Mouse (Mus musculus) MEL (cell line): ENCODE measurements around the gene Bcl2l10. TPM values are rescaled to one million over a fixed set of nuclear protein-coding genes. Genes with fewer than 3 reads are reported as not detected.

ENCODE experiments used
- DNase-seq: peaks from one replicate; pipeline ENCODE4 v3.0.0; 2011; ENCODE audit warnings: low read depth, low spot score
- H3K27ac ChIP-seq: 2 replicates; pipeline ENCODE4 v1.5.1; 2012; ENCODE audit warnings: low read depth, mild to moderate bottlenecking, control low read depth, low read length, moderate library complexity; ENCODE audit not compliant: control insufficient read depth
- H3K27me3 ChIP-seq, 2 experiments: fragments of 150-350 bp in 1 of 2; sonication (generic) in 1 of 2; 2 replicates each; pipeline ENCODE4 v1.6.1; 2012; ENCODE audit warnings: low read length in 2 of 2, mild to moderate bottlenecking in 2 of 2, improper control_type of control experiment in 1 of 2, moderate library complexity in 1 of 2; ENCODE audit not compliant: insufficient read depth in 2 of 2, control insufficient read depth in 1 of 2
- H3K36me3 ChIP-seq, 2 experiments: 2 replicates each; pipeline ENCODE4 v1.6.1; 2012 to 2014; ENCODE audit warnings: low read length in 2 of 2, improper control_type of control experiment in 1 of 2, inconsistent platforms in 1 of 2, mild to moderate bottlenecking in 1 of 2; ENCODE audit not compliant: insufficient read depth in 2 of 2, control insufficient read depth in 1 of 2
- H3K4me1 ChIP-seq, 2 experiments: fragments of 150-350 bp in 1 of 2; sonication (generic) in 1 of 2; 2 replicates each; pipeline ENCODE4 v1.6.1; 2012; ENCODE audit warnings: low read length in 2 of 2, improper control_type of control experiment in 1 of 2, mild to moderate bottlenecking in 1 of 2; ENCODE audit not compliant: insufficient read depth in 2 of 2, control insufficient read depth in 1 of 2
- H3K4me3 ChIP-seq, 2 experiments: fragments of 150-350 bp in 1 of 2; sonication (generic) in 1 of 2; 2 replicates each; pipeline ENCODE4 v1.5.1; 2012; ENCODE audit warnings: low read depth in 2 of 2, low read length in 2 of 2, mild to moderate bottlenecking in 2 of 2, moderate library complexity in 2 of 2, control low read depth in 1 of 2, improper control_type of control experiment in 1 of 2; ENCODE audit not compliant: control insufficient read depth in 1 of 2, insufficient read depth in 1 of 2
- H3K79me2 ChIP-seq: 2 replicates; pipeline ENCODE4 v1.6.1; 2012; ENCODE audit warnings: mild to moderate bottlenecking, low read length, moderate library complexity; ENCODE audit not compliant: control insufficient read depth, poor library complexity, insufficient read depth
- H3K9ac ChIP-seq: 2 replicates; pipeline ENCODE4 v1.6.1; 2012; ENCODE audit warnings: low read depth, mild to moderate bottlenecking, control low read depth, low read length, moderate library complexity; ENCODE audit not compliant: control insufficient read depth, poor library complexity, severe bottlenecking
- H3K9me3 ChIP-seq: fragments of 150-350 bp; sonication (generic); replicated peaks from 2 replicates; pipeline ENCODE4 v1.6.1; 2012; ENCODE audit warnings: mild to moderate bottlenecking, low read length, improper control_type of control experiment, moderate library complexity; ENCODE audit not compliant: insufficient read depth
- BHLHE40 ChIP-seq: IDR thresholded peaks from 2 replicates; pipeline ENCODE4 v1.6.1; 2012; ENCODE audit warnings: low read depth, mild to moderate bottlenecking, inconsistent platforms, low read length, improper control_type of control experiment, borderline replicate concordance
- CHD1 ChIP-seq: IDR thresholded peaks from 2 replicates; pipeline ENCODE4 v1.6.1; 2012; ENCODE audit warnings: low read depth, mild to moderate bottlenecking, inconsistent platforms, low read length, improper control_type of control experiment
- CHD2 ChIP-seq: IDR thresholded peaks from 2 replicates; pipeline ENCODE4 v1.6.1; 2011; ENCODE audit warnings: low read length, improper control_type of control experiment
- CTCF ChIP-seq, 3 experiments: IDR thresholded peaks in 2 of 3; conservative IDR thresholded peaks in 1 of 3; 2 replicates each; pipeline ENCODE4 v1.5.1; 2011 to 2012; ENCODE audit warnings: low read length in 3 of 3, low read depth in 2 of 3, mild to moderate bottlenecking in 2 of 3, improper control_type of control experiment in 1 of 3, inconsistent platforms in 1 of 3, mixed read lengths in 1 of 3, moderate library complexity in 1 of 3; ENCODE audit not compliant: control insufficient read depth in 1 of 3, insufficient read depth in 1 of 3, poor library complexity in 1 of 3, severe bottlenecking in 1 of 3
- ELF1 ChIP-seq: IDR thresholded peaks from 2 replicates; pipeline ENCODE4 v1.6.1; 2014; ENCODE audit warnings: low read depth, mild to moderate bottlenecking, inconsistent platforms, low read length, improper control_type of control experiment, moderate library complexity
- EP300 ChIP-seq, 2 experiments: IDR thresholded peaks; 2 replicates each; pipeline ENCODE4 v1.6.1; 2011; ENCODE audit warnings: improper control_type of control experiment in 2 of 2, low read length in 2 of 2, low read depth in 1 of 2, mild to moderate bottlenecking in 1 of 2
- ETS1 ChIP-seq: IDR thresholded peaks from 2 replicates; pipeline ENCODE4 v1.6.1; 2012; ENCODE audit warnings: low read depth, mild to moderate bottlenecking, inconsistent platforms, low read length, improper control_type of control experiment, moderate library complexity
- GATA1 ChIP-seq: IDR thresholded peaks from 2 replicates; pipeline ENCODE4 v1.6.1; 2011; ENCODE audit warnings: low read depth, low read length, improper control_type of control experiment
- HCFC1 ChIP-seq: IDR thresholded peaks from 2 replicates; pipeline ENCODE4 v1.6.1; 2012; ENCODE audit warnings: low read depth, mild to moderate bottlenecking, inconsistent platforms, low read length, improper control_type of control experiment, moderate library complexity
- JUND ChIP-seq: IDR thresholded peaks from 2 replicates; pipeline ENCODE4 v1.6.1; 2011; ENCODE audit warnings: low read depth, mild to moderate bottlenecking, improper control_type of control experiment, low read length
- MAFK ChIP-seq: IDR thresholded peaks from 2 replicates; pipeline ENCODE4 v1.6.1; 2011; ENCODE audit warnings: low read depth, mild to moderate bottlenecking, low read length, improper control_type of control experiment, borderline replicate concordance
- MAX ChIP-seq: IDR thresholded peaks from 2 replicates; pipeline ENCODE4 v1.6.1; 2011; ENCODE audit warnings: low read length, improper control_type of control experiment
- MEF2A ChIP-seq: IDR thresholded peaks from 2 replicates; pipeline ENCODE4 v1.6.1; 2014; ENCODE audit warnings: low read depth, mild to moderate bottlenecking, inconsistent platforms, low read length, improper control_type of control experiment; ENCODE audit not compliant: poor library complexity, insufficient replicate concordance, severe bottlenecking; ENCODE audit errors: extremely low read depth
- NELFE ChIP-seq: IDR thresholded peaks from 2 replicates; pipeline ENCODE4 v1.6.1; 2011; ENCODE audit warnings: low read depth, low read length, improper control_type of control experiment
- POLR2A ChIP-seq, 2 experiments: IDR thresholded peaks; 2 replicates each; pipeline ENCODE4 v1.6.1; 2011 to 2012; ENCODE audit warnings: low read length in 2 of 2, mild to moderate bottlenecking in 2 of 2, control low read depth in 1 of 2, improper control_type of control experiment in 1 of 2, low read depth in 1 of 2, moderate library complexity in 1 of 2; ENCODE audit not compliant: control insufficient read depth in 1 of 2, insufficient read depth in 1 of 2, poor library complexity in 1 of 2
- POLR2AphosphoS2 ChIP-seq: IDR thresholded peaks from 2 replicates; pipeline ENCODE4 v1.6.1; 2011; ENCODE audit warnings: low read length, improper control_type of control experiment
- RCOR1 ChIP-seq: IDR thresholded peaks from 2 replicates; pipeline ENCODE4 v1.6.1; 2012; ENCODE audit warnings: low read depth, mild to moderate bottlenecking, inconsistent platforms, low read length, improper control_type of control experiment
- SMC3 ChIP-seq: IDR thresholded peaks from 2 replicates; pipeline ENCODE4 v1.6.1; 2011; ENCODE audit warnings: low read depth, low read length, improper control_type of control experiment
- TBP ChIP-seq: IDR thresholded peaks from 2 replicates; pipeline ENCODE4 v1.8.0; 2011; ENCODE audit warnings: low read depth, low read length, improper control_type of control experiment
- USF1 ChIP-seq: IDR thresholded peaks from 2 replicates; pipeline ENCODE4 v1.6.1; 2014; ENCODE audit warnings: low read depth, mild to moderate bottlenecking, inconsistent platforms, low read length, improper control_type of control experiment, moderate library complexity
- ZC3H11A ChIP-seq: IDR thresholded peaks from 2 replicates; pipeline ENCODE4 v1.6.1; 2012; ENCODE audit warnings: low read depth, mild to moderate bottlenecking, inconsistent platforms, low read length, improper control_type of control experiment
- ZKSCAN1 ChIP-seq: IDR thresholded peaks from 2 replicates; pipeline ENCODE4 v1.6.1; 2012; ENCODE audit warnings: low read depth, mild to moderate bottlenecking, inconsistent platforms, low read length, improper control_type of control experiment, moderate library complexity
- ZMIZ1 ChIP-seq: IDR thresholded peaks from 2 replicates; pipeline ENCODE4 v1.6.1; 2012; ENCODE audit warnings: low read depth, mild to moderate bottlenecking, inconsistent platforms, low read length, improper control_type of control experiment, moderate library complexity
- ZNF384 ChIP-seq: IDR thresholded peaks from 2 replicates; pipeline ENCODE4 v1.6.1; 2012; ENCODE audit warnings: low read depth, mild to moderate bottlenecking, inconsistent platforms, low read length, improper control_type of control experiment
- polyA plus RNA-seq, 2 experiments: library from polyadenylated mRNA; stranded (reverse) in 1 of 2; unstranded in 1 of 2; fragments of >175 nt in 1 of 2; fragments of >200 nt in 1 of 2; gene quantifications; 2 replicates each; pipeline versions ENCODE4 v1.2.1 to v1.2.4; 2012; ENCODE audit warnings: low replicate concordance in 2 of 2, low read depth in 1 of 2; ENCODE audit not compliant: insufficient read length in 2 of 2, insufficient read depth in 1 of 2, missing spikeins in 1 of 2
- total RNA-seq: library from RNA; depleted of rRNA; stranded (reverse); fragments of 300-350 nt; gene quantifications from 2 replicates; pipeline ENCODE4 v1.2.3, GENCODE M21; 2012

Gene Bcl2l10
- total and polyA plus RNA-seq, 3 experiments: not detected

DNA sequence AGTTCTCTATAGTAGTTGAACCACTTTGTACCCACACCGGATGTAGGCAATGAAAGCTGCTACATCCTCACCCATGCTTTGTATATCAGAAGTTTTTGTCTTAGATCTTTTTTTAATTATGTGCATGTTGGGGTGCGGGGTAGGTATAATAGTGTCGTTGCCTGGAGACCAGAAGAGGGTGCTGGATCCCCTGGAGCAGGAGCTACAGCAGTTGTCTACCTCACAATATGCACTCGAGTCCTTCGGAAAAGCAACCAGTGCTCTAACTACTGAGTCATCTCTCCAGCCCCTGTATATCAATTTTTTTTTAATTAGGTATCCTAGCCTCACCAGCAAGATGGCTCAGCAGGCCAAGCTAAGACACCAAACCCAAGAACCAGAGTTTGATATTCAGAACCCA, 40.5 kb upstream of the Bcl2l10 start:
- H3K36me3 ChIP-seq: peaks cover 0 to 3% of the 10 kb centered on the region in 2 experiments; a peak in 1 of 4 replicates
- no peak for TF ChIP-seq CTCF (IDR thresholded peaks at IDR 0.05 in 2 of 3, conservative IDR thresholded peaks at IDR 0.05 in 1 of 3; ENCODE audit: control insufficient read depth in 1 of 3, insufficient read depth in 1 of 3, low read depth in 2 of 3, low read length in 3 of 3, poor library complexity in 1 of 3, severe bottlenecking in 1 of 3)
- no peak for TF ChIP-seq ZC3H11A
- TF ChIP-seq RCOR1: no peak
- TF ChIP-seq CHD1: no peak
- TF ChIP-seq ZMIZ1: no peak
- TF ChIP-seq HCFC1: no peak
- TF ChIP-seq ZNF384: no peak
- TF ChIP-seq GATA1: no peak
- no peak for TF ChIP-seq CHD2
- no peak for TF ChIP-seq JUND
- no peak for TF ChIP-seq ETS1
- no peak for TF ChIP-seq SMC3
- TF ChIP-seq USF1: no peak
- TF ChIP-seq TBP: no peak
- no peak for TF ChIP-seq BHLHE40
- TF ChIP-seq ELF1: no peak
- TF ChIP-seq POLR2AphosphoS2: no peak
- TF ChIP-seq POLR2A (IDR thresholded peaks at IDR 0.05; ENCODE audit: control insufficient read depth in 1 of 2, insufficient read depth in 1 of 2, low read depth in 1 of 2, low read length in 2 of 2, poor library complexity in 1 of 2): no peak
- no peak overlapping the region for H3K9ac ChIP-seq
- no peaks in the 10 kb centered on the region for H3K79me2 ChIP-seq
- H3K4me1 ChIP-seq: peaks cover 0 to 3% of the 10 kb centered on the region in 2 experiments; a peak in 1 of 4 replicates
- no peak overlapping the region for H3K4me3 ChIP-seq
- no peak for DNase-seq
- peaks cover 1 to 10% of the 10 kb centered on the region in 2 experiments; a peak in 2 of 4 replicates for H3K27me3 ChIP-seq
- no peaks in the 10 kb centered on the region for H3K9me3 ChIP-seq
- no peak overlapping the region for H3K27ac ChIP-seq

GRCm38 (mm10) chr9:75308621-75309020, 38.9 kb upstream of the Bcl2l10 start:
- peaks cover 0 to 7% of the 10 kb centered on the region in 2 experiments; a peak in 3 of 4 replicates for H3K4me1 ChIP-seq
- no peak for DNase-seq
- H3K9ac ChIP-seq: no peak overlapping the region
- peaks cover 0 to 5% of the 10 kb centered on the region in 2 experiments; a peak in 2 of 4 replicates for H3K36me3 ChIP-seq
- H3K27me3 ChIP-seq: peaks cover 1 to 10% of the 10 kb centered on the region in 2 experiments; a peak in 2 of 4 replicates
- no peak overlapping the region for H3K4me3 ChIP-seq
- no peaks in the 10 kb centered on the region for H3K9me3 ChIP-seq
- H3K79me2 ChIP-seq: no peaks in the 10 kb centered on the region
- no peak overlapping the region for H3K27ac ChIP-seq
- TF ChIP-seq ZKSCAN1 (no peak), NELFE (no peak), MAFK (no peak), ETS1 (no peak), MAX (no peak), EP300 (IDR thresholded peaks at IDR 0.05; ENCODE audit: low read depth in 1 of 2, low read length in 2 of 2) (no peak), MEF2A (no peak), BHLHE40 (no peak), CTCF (IDR thresholded peaks at IDR 0.05 in 2 of 3, conservative IDR thresholded peaks at IDR 0.05 in 1 of 3; ENCODE audit: control insufficient read depth in 1 of 3, insufficient read depth in 1 of 3, low read depth in 2 of 3, low read length in 3 of 3, poor library complexity in 1 of 3, severe bottlenecking in 1 of 3) (no peak)
